Mouse (Mus musculus): ENCODE data around the gene Rpap3. TPM values are rescaled to one million over a fixed set of nuclear protein-coding genes. Genes with fewer than 3 reads are reported as not detected.

The Rpap3 gene
- polyA plus RNA-seq, 1 experiment, result not detected

- Histone ChIP-seq H3K4me1 (ENCODE audit: control insufficient read depth, insufficient read depth, low read length) (peaks cover 2% of the 10 kb centered on the region; the same call in 1 of the 2 replicates), H3K4me3 (ENCODE audit: insufficient read depth, low read depth, low read length) (no peak overlapping the region), H3K27ac (ENCODE audit: insufficient read depth, low read depth, low read length) (no peak overlapping the region)
- TF ChIP-seq POLR2A (IDR thresholded peaks at IDR 0.05; ENCODE audit: insufficient read depth, low read depth, low read length), result no peak
- no peak for TF ChIP-seq CTCF (IDR thresholded peaks at IDR 0.05; ENCODE audit: insufficient read depth, low read depth, low read length)
- 80% methylated on average over 4 of the region's 4 CpGs for WGBS
These were observed 55.9 kb downstream of the Rpap3 start for GRCm38 (mm10) chr15:97649726-97650125.

- 82% methylated on average over 18 of the region's 18 CpGs for WGBS
- H3K4me1 ChIP-seq (ENCODE audit: control insufficient read depth, insufficient read depth, low read length), result peaks cover 2% of the 10 kb centered on the region; the same call in 1 of the 2 replicates
- TF ChIP-seq CTCF (IDR thresholded peaks at IDR 0.05; ENCODE audit: insufficient read depth, low read depth, low read length) (no peak), POLR2A (IDR thresholded peaks at IDR 0.05; ENCODE audit: insufficient read depth, low read depth, low read length) (no peak)
- no peak overlapping the region for H3K4me3 ChIP-seq (ENCODE audit: insufficient read depth, low read depth, low read length)
- no peak overlapping the region for H3K27ac ChIP-seq (ENCODE audit: insufficient read depth, low read depth, low read length)
These were observed 57.4 kb downstream of the Rpap3 start for GRCm38 (mm10) chr15:97648176-97648575.

GRCm38 (mm10) chr15:97646426-97646825, 59.2 kb downstream of the Rpap3 start:
- Histone ChIP-seq H3K4me1 (ENCODE audit: control insufficient read depth, insufficient read depth, low read length) (peaks cover 2% of the 10 kb centered on the region; the same call in 1 of the 2 replicates), H3K27ac (ENCODE audit: insufficient read depth, low read depth, low read length) (no peak overlapping the region), H3K4me3 (ENCODE audit: insufficient read depth, low read depth, low read length) (no peak overlapping the region)
- WGBS, result 49% methylated on average over 7 of the region's 7 CpGs
- TF ChIP-seq POLR2A (IDR thresholded peaks at IDR 0.05; ENCODE audit: insufficient read depth, low read depth, low read length) (no peak), CTCF (IDR thresholded peaks at IDR 0.05; ENCODE audit: insufficient read depth, low read depth, low read length) (no peak)

- Histone ChIP-seq H3K4me3 (ENCODE audit: insufficient read depth, low read depth, low read length) (no peak overlapping the region), H3K4me1 (ENCODE audit: control insufficient read depth, insufficient read depth, low read length) (peaks cover 2% of the 10 kb centered on the region; the same call in 1 of the 2 replicates), H3K27ac (ENCODE audit: insufficient read depth, low read depth, low read length) (no peak overlapping the region)
- 94% methylated on average over 4 of the region's 4 CpGs for WGBS
- no peak for TF ChIP-seq CTCF (IDR thresholded peaks at IDR 0.05; ENCODE audit: insufficient read depth, low read depth, low read length)
- TF ChIP-seq POLR2A (IDR thresholded peaks at IDR 0.05; ENCODE audit: insufficient read depth, low read depth, low read length), result no peak
These were observed 61.6 kb downstream of the Rpap3 start for GRCm38 (mm10) chr15:97643986-97644385.

Other genes with a start within 250 kb of the Rpap3 start
- gene Endou, start 25.5 kb upstream of the Rpap3 start, polyA plus RNA-seq (2012; ENCODE audit: insufficient read depth, insufficient read length, low replicate concordance, missing spikeins), result not detected in 2 replicates
- gene Rapgef3, start 62.1 kb upstream of the Rpap3 start, polyA plus RNA-seq (2012; ENCODE audit: insufficient read depth, insufficient read length, low replicate concordance, missing spikeins), result not detected in 2 replicates
- gene Slc48a1, start 72.7 kb upstream of the Rpap3 start, polyA plus RNA-seq (2012; ENCODE audit: insufficient read depth, insufficient read length, low replicate concordance, missing spikeins), result not detected in 2 replicates
- 147 TPM in 1 of 2 replicates, not detected in the other for gene Hdac7, start 138.7 kb upstream of the Rpap3 start, polyA plus RNA-seq (2012; ENCODE audit: insufficient read depth, insufficient read length, low replicate concordance, missing spikeins)
- gene Vdr, start 204.8 kb upstream of the Rpap3 start, polyA plus RNA-seq (2012; ENCODE audit: insufficient read depth, insufficient read length, low replicate concordance, missing spikeins), result not detected in 2 replicates

Measured in olfactory bulb, adult 2 months (tissue).